Mouse (Mus musculus): ENCODE measurements around the gene Dact2.

GRCm38 (mm10) chr17:14200206-14200605 is 3.9 kb downstream of the Dact2 start:
- TF ChIP-seq CTCF (IDR thresholded peaks at IDR 0.05; ENCODE audit: control insufficient read depth, insufficient read depth, insufficient replicate concordance, low read depth, low read length) (no peak), POLR2A (IDR thresholded peaks at IDR 0.05; ENCODE audit: control insufficient read depth, low read depth, low read length) (no peak)
